ENCODE assay signal across 16 mouse cellular contexts in genomic region chr2:17917238-17917946, GRCm38 (mm10).
A peak's percentile ranks its signal among the peaks of the same experiment; 100 is the strongest.
DNase-seq lines count a peak whose midpoint lies in the region; ATAC-seq and TF ChIP-seq lines count a peak whose summit lies in the region.
"Had no signal": no experiment of that assay in that cellular context is flagged by ENCODE, and none has a peak within 500 bp of the region (broad histone marks: within the 10 kb centered on the region; RNA-seq: fewer than 3 reads in every experiment).

No protein-coding gene starts in this region.

- H3K4me1 ChIP-seq in heart, embryonic 12.5 days (replicated peaks): peaks cover 6% of the 10 kb centered on the region
- H3K4me1 ChIP-seq in kidney, embryonic 15.5 days: peaks cover 3% of the 10 kb centered on the region; the same call in 1 of the 2 replicates
- no peaks in the 10 kb centered on the region for H3K4me1 ChIP-seq in kidney, adult 2 months (ENCODE audit: control insufficient read depth, insufficient read depth, low read length)
- no peaks in the 10 kb centered on the region for H3K4me1 ChIP-seq in ES-Bruce4 (ENCODE audit: control insufficient read depth, insufficient read depth, low read length)

- ATAC-seq in heart, embryonic 12.5 days (ENCODE audit: insufficient number of reproducible peaks, low FRiP score): no peak
- ATAC-seq in kidney, embryonic 15.5 days (replicated peaks; ENCODE audit: low FRiP score): peak; percentile 64; the same call in 1 of the 2 replicates

- peak overlapping the region; percentile 8; the same call in 1 of the 2 replicates for H3K9ac ChIP-seq in heart, embryonic 12.5 days
- H3K9ac ChIP-seq in kidney, embryonic 15.5 days: no peak overlapping the region
- H3K9ac ChIP-seq in ES-Bruce4 (ENCODE audit: low read depth, poor library complexity, severe bottlenecking): no peak overlapping the region

- peak; percentile 74 for TF ChIP-seq EP300 in ES-Bruce4 (IDR thresholded peaks at IDR 0.05; ENCODE audit: insufficient read depth, low read depth, low read length)

- H3K4me3 ChIP-seq in heart, embryonic 12.5 days: no peak overlapping the region
- H3K4me3 ChIP-seq in kidney, embryonic 15.5 days (replicated peaks): no peak overlapping the region
- no peak overlapping the region for H3K4me3 ChIP-seq in kidney, adult 2 months (ENCODE audit: insufficient read depth, low read depth, low read length)
- no peak overlapping the region for H3K4me3 ChIP-seq in ES-Bruce4 (ENCODE audit: low read depth, low read length)
- H3K4me3 ChIP-seq: erythroblast, embryonic 14.5 days had no signal

- TF ChIP-seq CTCF in kidney, adult 2 months (conservative IDR thresholded peaks at IDR 0.05; ENCODE audit: insufficient read depth, insufficient read length, low read depth, low read length): no peak
- TF ChIP-seq CTCF in ES-Bruce4 (IDR thresholded peaks at IDR 0.05; ENCODE audit: low read depth, low read length): no peak

- H3K27ac ChIP-seq in heart, embryonic 12.5 days (ENCODE audit: poor library complexity, severe bottlenecking): no peak overlapping the region
- H3K27ac ChIP-seq in kidney, embryonic 15.5 days: no peak overlapping the region
- no peak overlapping the region for H3K27ac ChIP-seq in kidney, adult 2 months (ENCODE audit: insufficient read depth, low read depth, low read length)
- no peak overlapping the region for H3K27ac ChIP-seq in ES-Bruce4 (ENCODE audit: insufficient read depth, low read length)

- WGBS in heart, embryonic 12.5 days: 18% methylated on average over 8 of the region's 8 CpGs
- WGBS in kidney, embryonic 15.5 days: 34% methylated on average over 8 of the region's 8 CpGs
- 41% methylated on average over 8 of the region's 8 CpGs for WGBS in kidney, adult 2 months

- peak overlapping the region; percentile 42 for H3K4me2 ChIP-seq in heart, embryonic 12.5 days
- H3K4me2 ChIP-seq in kidney, embryonic 15.5 days: no peak overlapping the region

- no peak for TF ChIP-seq POLR2A in kidney, adult 2 months (IDR thresholded peaks at IDR 0.05; ENCODE audit: low read depth, low read length)
- no peak for TF ChIP-seq POLR2A in ES-Bruce4 (IDR thresholded peaks at IDR 0.05; ENCODE audit: insufficient read depth, low read length)

- no peak for DNase-seq in heart, adult 18-20 months
- DNase-seq in kidney, adult 2 months: no peak
- DNase-seq in ZHBTc4 (ENCODE audit: low read depth, low spot score): peak; percentile 88
- DNase-seq in adrenal gland, adult (ENCODE audit: inconsistent age in 2 of 2, low spot score in 1 of 2): no peak
- DNase-seq: adrenal gland, adult 2 months; cerebellum, postnatal 10 days; embryo, embryonic 11 days; layer of hippocampus, postnatal 36 days; left cerebral cortex, postnatal 4 days; lung, adult 2 months; lung, postnatal 4 days; right cerebral cortex, postnatal 25 days had no signal

- H3K36me3 ChIP-seq in heart, embryonic 12.5 days: no peaks in the 10 kb centered on the region
- no peaks in the 10 kb centered on the region for H3K36me3 ChIP-seq in kidney, embryonic 15.5 days
- no peaks in the 10 kb centered on the region for H3K36me3 ChIP-seq in kidney, adult 2 months (ENCODE audit: control insufficient read depth, insufficient read depth, low read length)
- H3K36me3 ChIP-seq in ES-Bruce4 (ENCODE audit: control insufficient read depth, insufficient read depth, low read length, poor library complexity, severe bottlenecking): no peaks in the 10 kb centered on the region

- no peaks in the 10 kb centered on the region for H3K9me3 ChIP-seq in heart, embryonic 12.5 days (replicated peaks)
- no peaks in the 10 kb centered on the region for H3K9me3 ChIP-seq in kidney, embryonic 15.5 days (replicated peaks)
- H3K9me3 ChIP-seq in ES-Bruce4 (replicated peaks; ENCODE audit: control insufficient read depth, insufficient read depth, low read length, poor library complexity, severe bottlenecking): peaks cover 3% of the 10 kb centered on the region; the same call in 1 of the 2 replicates

- H3K27me3 ChIP-seq in heart, embryonic 12.5 days (replicated peaks): 0 out of 2 replicates have a peak, but pooled peaks cover 3% of the 10 kb centered on the region
- no peaks in the 10 kb centered on the region for H3K27me3 ChIP-seq in kidney, embryonic 15.5 days
- H3K27me3 ChIP-seq in kidney, adult 2 months (replicated peaks; ENCODE audit: control insufficient read depth, insufficient read depth, low read length): no peaks in the 10 kb centered on the region
- H3K27me3 ChIP-seq in ES-Bruce4 (ENCODE audit: control insufficient read depth, insufficient read depth, low read length, poor library complexity, severe bottlenecking): no peaks in the 10 kb centered on the region
